Mouse (Mus musculus) thymus, postnatal 36 days (tissue): ENCODE data around the gene Tspan13.

Source experiments
- DNase-seq, 2 experiments: peaks; one replicate each; pipeline ENCODE4 v3.0.0; 2022; ENCODE audit warnings: mixed read lengths in 2 of 2

The Tspan13 gene

GRCm38 (mm10) chr12:35966768-35967141 is 75.5 kb downstream of the Tspan13 start:
- DNase-seq, result no peak

- no peak for DNase-seq
Observed at GRCm38 (mm10) chr12:35966098-35966767, 76.1 kb downstream of the Tspan13 start.
